Mouse (Mus musculus) heart, adult 9 months (tissue): ENCODE data around the gene Sqstm1.
"Not testable (repeated sequence)": the region's sequence is repeated elsewhere in the genome, so short reads cannot be mapped to it uniquely, and the experiment has no call there.

Source experiments
- DNase-seq, 2 experiments: peaks; one replicate each; pipeline ENCODE4 v3.0.0; 2022; ENCODE audit warnings: low spot score in 2 of 2

Gene Sqstm1

DNA sequence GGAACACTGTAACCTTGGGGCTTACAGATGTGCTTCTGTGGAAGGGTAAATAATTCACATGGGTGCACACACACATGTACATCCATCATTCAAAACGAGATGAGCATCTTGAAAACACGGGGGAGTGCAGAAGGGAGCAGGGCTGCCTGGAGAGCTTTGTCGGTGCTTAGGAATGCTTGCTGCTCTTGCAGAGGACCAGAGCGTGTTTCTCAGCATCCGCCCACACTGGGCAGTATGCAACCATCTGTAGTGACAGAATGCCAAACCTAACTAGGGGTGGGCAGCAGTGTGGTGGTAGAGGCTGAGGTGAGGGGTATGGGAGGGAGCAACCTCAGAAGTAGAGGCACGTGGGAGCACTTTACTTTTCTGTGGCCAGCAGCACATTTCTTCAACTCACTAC is 33.5 kb downstream of the Sqstm1 start:
- no peak for DNase-seq

DNA sequence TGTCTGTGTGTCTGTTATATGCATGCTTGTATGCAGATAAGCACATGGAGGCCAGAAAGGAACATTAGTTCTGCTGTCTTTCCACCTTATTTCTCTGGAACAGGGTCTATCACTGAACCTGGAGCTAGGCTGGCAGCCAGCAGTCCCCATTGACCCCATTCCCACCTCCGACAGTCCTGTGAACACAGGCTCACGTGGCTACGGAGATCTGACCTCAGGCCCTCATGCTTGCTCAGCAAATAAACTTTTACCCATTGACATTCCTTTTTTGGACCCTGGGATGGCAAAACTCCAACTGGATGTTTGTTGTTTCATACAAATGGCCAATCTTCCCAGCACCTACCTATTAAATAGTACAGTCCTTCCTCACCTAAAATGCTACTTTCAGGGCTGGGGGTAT is 34.3 kb downstream of the Sqstm1 start:
- no peak for DNase-seq

DNA sequence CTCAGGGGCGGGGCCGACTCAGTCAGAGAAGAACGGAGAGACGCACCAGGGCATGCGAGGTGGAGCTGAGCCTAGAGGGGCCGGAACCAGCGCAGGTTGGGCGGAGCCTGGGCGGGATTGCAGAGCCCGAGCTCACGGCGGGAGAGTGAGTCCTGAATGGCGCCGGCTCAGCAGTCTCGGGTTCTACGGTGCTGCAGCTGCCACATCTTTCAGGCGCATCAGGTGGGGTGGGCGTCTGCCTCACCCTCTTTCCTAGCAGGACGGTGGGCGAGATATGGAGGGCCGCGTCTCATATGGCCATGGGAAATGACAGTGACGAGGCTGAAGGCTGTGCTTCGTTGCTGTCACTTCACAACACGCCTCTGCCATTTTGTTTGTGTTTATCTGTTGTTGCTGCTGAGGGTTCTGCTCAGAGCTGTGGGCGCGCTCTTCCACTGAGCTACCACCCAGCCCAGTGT is 35.9 kb downstream of the Sqstm1 start:
- peak; percentile 96 to 98 for DNase-seq

DNA sequence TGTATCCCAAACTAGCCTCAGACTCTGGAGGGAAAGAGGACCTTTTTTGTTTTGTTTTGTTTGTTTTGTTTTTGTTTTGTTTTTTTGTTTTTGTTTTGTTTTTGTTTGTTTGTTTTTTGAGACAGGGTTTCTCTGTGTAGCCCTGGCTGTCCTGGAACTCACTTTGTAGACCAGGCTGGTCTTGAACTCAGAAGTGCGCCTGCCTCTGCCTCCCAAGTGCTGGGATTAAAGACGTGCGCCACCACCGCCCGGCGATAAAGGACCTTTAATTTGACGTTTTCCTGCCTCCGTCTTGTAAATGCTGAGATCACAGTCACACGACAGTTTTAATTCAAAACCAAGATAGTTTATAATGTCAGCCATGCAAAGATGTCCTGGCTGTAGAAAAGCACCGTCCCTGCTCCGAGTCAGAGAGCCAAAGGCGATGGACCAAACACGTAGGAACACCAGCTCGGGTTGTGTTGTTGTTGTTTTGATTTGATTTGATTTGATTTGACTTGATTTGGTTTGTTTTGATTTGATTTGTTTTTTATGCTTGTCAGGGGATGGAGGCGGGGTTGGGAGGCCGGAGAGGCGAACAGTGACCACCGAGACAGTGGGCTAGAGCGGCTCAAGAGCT is 36.4 kb downstream of the Sqstm1 start, which contains the start of gene Mrnip:
Gene Mrnip, plus strand, starts transcription at position 334 of the 619 bp plus-strand sequence.
- not testable (repeated sequence) for DNase-seq

DNA sequence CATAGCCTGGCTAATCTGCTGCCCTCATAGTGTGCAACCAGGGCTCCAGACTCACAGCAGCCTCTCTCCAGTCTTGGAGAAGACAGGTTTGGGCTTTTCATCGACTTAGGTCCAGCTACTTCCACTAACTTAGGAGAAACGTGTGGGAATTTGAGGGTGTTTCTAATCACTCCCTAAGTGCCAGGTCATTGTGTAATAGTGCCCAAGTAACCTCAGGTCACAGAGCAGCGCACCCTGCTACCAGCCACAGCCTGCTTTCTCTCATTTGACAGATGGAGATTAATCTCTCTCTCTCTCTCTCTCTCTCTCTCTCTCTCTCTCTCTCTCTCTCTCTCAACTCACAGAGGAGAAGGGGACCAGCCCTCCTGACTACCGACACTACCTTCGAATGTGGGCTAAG is 42.3 kb downstream of the Sqstm1 start:
- no peak for DNase-seq

DNA sequence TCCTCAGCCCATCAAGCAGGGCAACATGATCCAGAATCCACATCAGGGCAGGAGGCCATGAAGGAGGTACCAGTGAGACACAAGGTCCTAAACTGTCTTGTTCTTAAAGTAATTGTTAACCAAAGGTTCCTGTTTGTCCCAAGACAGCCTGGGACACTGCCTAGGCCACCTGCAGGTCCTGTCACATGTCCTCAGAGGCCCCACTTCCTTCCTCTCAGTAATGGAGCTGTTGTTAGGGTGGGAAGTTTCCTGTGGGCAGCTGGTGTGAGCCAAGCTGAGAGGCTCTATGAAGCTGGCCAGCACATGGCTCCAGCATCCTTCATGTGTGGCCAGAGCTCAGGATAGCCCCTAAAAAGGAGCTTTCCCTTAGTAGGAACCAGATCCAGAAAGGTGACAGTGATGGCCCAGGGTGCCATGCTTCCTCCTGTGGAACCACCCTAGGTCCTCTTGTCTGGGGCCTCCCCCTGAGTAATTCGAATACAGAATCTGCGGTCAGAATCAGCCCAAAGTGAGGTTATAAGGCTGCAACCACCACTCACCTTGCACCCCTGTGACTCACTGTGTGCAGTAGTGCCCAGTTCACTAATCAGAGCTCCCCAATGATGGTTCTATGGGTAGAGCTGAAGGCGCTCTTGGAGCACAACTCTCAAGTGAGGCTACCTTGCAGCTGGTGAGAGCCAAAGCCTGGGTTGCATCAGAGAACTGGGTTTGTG is 48.1 kb downstream of the Sqstm1 start:
- peak in 1 of 2 experiments; percentile 56 for DNase-seq

DNA sequence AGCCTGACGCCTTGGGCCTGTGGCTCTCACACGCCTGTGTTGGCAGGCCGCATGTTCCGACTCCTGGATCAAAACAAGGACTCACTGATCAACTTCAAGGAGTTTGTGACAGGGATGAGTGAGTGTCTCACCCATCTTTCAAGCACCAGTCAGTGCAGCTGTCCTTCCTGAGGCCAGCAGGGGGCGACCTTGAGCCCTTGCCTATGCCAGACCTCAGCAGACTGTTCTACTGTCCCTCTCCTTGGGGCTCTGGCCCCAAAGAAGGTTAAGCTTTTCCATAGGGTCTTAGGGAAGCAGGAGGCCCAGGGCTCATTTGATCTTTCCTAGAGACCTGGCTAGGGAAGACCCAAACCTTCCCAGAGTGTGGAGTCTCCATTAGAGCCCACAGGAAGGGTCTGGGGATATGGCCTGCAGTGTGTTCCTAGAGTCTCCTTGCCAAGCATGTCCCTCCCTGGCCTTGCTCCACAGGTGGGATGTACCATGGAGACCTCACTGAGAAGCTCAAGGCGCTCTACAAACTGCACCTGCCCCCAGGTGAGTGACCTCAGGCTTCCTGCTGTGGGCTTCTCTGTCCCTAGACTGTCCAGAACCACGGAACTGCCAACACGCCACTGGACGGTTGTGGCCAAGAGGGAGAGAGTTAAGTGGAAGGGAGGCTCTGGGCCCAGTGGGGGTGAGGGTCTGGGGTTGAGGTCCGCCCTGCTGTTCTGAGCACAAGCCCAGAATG is 48.9 kb downstream of the Sqstm1 start:
- DNase-seq = peak; percentile 33 to 42

DNA sequence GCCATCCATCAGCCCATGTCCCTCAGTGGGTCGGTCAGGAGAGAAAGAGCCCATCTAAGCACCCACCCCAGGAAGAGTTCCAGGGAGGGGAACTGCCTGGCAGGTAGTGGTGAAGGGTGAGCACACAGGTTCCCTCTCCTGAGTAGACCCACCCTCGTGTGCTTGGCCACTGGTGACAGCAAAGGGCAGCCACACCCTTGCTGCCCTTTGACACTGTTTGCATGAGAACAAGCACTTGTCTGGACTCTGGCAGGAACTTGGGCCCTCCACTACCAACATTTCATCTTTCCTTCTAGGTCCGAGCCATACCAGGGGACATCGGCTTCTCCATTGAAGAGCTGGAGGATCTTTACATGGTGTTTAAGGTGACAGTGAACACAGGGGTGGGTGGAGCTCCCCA is 51.3 kb downstream of the Sqstm1 start:
- no peak for DNase-seq

DNA sequence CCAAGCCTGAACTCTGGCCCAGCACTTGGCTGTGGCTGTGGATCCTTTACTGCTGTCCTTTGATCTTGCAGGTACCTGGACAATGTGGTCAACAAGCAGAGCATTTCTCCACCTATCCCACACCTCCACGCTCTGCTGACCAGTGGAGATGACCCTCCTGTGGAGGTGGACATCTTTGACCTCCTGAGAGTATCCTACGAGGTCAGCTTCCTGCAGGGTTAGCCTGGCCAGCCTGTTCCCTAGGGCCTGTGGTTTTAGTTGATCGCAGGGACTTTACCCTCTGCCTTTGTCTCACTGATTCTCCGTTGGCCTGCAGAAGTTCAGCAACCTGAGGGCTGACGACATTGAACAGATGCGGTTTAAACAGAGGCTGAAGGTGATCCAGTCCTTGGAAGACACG is 52.3 kb downstream of the Sqstm1 start:
- no peak for DNase-seq

DNA sequence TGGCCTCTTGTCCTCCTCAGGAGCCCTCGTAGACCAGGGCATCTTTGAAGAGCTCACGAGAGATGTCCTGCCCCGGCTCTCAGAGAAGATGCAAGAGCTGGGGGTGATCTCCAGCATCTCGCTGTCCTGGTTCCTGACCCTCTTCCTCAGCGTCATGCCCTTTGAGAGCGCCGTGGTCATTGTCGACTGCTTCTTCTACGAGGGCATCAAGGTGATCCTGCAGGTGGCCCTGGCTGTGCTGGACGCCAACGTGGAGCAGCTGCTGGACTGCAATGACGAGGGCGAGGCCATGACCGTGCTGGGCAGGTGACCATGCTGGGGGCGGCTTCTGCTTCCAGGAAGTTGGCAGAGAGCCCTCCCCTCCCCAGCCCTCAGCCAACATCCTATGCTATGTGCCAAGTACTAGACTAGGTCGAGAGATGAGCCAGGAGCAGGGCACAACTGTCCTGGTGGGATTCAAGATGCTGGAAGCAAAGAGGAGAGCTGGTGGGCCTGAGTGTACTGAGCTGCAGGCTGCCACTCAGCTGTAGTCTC is 53.8 kb downstream of the Sqstm1 start:
- no peak for DNase-seq

DNA sequence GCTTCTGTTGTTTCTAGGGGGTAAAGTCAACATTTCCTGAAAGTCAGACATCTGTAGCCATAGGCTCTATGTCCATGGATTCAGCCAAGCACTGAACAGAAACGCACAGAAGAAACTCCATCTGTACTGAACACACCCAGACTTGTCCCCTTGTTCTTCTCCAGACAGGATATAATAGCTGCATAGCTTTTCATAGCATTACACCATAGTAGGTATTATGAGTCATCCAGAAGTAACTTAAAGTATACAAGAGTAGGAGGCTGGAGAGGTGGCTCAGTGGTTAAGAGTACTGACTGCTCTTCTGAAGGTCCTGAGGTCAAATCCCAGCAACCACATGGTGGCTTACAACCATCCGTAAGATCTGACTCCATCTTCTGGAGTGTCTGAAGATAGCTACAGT is 54.8 kb downstream of the Sqstm1 start:
- no peak for DNase-seq

DNA sequence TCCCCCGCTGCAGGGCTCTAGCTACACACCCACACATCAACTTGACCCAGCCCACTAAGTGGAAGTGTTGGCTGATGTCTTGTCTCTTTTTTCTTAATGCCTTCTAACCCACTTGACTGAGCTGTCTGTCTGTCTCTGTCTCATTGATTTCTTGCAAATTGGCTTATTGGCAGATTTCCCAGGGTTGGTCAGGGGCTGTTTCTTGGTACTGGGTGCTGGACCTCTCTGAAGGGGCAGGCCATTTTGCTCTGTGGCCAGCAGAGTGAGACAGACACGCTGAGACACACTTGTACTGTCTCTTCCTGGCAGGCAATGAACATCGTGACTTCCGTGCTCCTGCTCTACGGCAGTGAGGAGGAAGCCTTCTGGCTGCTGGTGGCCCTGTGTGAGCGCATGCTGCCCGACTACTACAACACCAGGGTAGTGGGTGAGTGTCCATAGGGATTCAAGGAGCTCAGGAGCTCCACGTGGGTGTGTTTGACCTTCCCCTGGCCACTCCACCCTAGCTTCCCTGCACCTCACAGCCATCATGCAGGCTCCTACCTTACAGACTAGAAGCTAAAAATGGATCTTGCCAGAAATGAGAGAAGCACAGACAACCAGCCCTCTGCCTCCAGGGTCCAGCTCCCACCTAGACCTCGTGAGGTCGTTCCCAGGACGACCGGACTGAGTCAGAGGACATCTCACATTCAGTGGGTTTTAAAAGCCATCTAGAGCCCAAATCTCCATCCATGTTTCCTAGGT is 55.7 kb downstream of the Sqstm1 start:
- DNase-seq = no peak

DNA sequence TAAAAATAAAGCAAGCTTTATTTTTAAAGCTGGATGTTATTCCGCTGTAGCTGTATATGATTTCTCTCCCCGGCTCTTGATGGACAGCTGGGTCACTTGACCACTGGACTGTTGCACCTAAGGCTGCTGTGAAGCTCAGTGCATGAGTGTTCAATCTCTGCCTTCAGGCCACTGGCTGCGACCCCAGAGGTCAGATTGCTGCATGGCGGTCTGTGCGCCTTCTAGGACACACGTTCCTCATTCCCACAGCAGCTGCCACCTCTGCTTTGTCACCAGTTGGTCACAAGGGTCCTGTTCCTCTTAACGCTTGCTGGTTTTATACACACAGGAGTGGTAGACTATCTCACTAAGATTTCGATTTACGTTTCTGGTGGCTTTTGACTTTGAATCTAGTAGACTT is 56.5 kb downstream of the Sqstm1 start:
- DNase-seq = no peak

DNA sequence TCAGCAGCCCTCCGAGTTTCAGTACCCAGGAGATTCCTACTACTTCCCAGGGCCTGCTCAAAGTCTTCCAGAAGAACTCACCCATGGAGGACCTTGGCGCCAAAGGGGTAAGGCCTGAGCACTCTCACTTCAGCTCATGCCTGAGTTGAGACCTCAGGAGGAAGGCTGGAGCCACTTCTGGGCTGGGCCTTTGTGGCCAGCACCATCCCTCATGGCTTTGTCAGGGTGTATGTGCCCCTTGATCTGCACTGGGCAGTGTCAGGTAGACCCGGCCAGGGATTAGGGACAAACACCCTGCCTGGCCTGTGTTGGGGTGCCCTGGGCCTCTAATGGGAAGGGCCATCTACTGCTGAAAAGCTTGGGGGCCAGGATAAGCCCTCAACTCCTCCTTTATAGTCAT is 59.3 kb downstream of the Sqstm1 start:
- no peak for DNase-seq

DNA sequence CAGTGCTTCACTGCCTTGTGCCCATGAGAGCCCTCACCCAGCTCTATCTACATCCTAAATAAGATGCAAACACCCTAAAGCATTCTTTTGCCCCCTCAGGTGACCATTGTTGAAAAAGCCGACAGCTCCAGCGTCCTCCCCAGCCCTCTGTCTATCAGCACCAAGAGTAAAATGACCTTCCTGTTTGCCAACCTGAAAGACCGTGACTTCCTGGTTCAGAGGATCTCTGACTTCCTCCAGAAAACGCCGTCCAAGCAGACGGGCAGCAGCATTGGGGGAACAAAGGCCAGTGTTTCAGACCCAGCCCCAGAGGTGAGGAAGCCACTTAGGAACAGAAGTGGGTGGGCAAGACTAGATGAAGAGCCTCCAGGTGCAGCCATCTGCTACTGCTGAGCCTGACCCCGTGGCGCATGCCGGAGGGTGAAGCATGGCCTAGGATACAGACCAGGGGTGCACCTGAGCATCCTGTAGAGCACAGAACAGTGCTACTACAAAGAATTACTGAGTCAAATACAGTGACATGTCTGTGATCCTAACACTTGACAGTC is 61.0 kb downstream of the Sqstm1 start:
- DNase-seq = no peak
